Mouse (Mus musculus) olfactory bulb, adult 2 months (tissue): ENCODE measurements around the gene Sf3b1.

ENCODE experiments used
- CTCF ChIP-seq: fragments of 200-500 bp; IDR thresholded peaks from 2 replicates; pipeline ENCODE4 v1.5.1; 2012; ENCODE audit warnings: low read depth, mild to moderate bottlenecking, low read length, moderate library complexity; ENCODE audit not compliant: insufficient read depth
- POLR2A ChIP-seq: fragments of 200-500 bp; IDR thresholded peaks from 2 replicates; pipeline ENCODE4 v1.6.1; 2012; ENCODE audit warnings: mild to moderate bottlenecking, low read depth, low read length, moderate library complexity; ENCODE audit not compliant: insufficient read depth

DNA sequence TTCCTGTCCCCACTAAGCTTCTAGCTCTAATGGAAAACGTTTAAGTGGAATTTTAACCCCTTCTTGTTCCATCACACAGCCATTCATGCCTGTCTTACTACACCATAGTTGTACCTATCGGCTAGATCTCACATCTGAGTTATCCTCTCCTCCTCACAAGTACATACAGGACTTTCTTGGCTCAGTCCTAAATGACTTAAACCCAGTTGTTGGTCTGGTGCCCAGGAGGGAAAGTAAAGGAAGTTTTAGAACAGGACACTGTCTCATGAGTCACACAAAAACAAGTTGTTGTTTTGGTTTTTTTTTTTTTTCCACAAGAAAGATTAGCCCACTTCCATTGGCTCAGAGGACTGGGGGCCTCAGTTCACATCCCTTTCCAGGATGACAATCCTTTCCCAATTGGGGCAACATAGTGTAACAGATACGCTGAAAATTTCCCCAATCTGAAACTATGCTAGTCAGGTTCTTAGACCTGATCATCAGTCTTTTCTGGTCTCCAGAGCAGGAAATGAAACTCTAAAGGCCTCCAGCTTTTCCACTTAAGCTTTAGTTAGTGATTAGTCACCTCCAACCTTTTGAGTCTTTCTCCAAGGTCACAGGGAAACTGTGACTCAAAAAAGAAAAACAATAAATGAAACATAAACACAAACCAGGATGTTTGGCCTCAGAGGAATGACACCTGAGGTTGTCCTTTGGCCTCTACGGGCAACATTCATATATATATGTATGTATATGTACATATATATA lies 21.7 kb upstream of the Sf3b1 start:
- TF ChIP-seq CTCF, result no peak
- TF ChIP-seq POLR2A, result no peak
